Mouse (Mus musculus) olfactory bulb, adult 2 months (tissue): Measurements from ENCODE around the gene Rsc1a1.

Experiments
- CTCF ChIP-seq: fragments of 200-500 bp; IDR thresholded peaks from 2 replicates; pipeline ENCODE4 v1.5.1; 2012; ENCODE audit warnings: low read depth, mild to moderate bottlenecking, low read length, moderate library complexity; ENCODE audit not compliant: insufficient read depth
- POLR2A ChIP-seq: fragments of 200-500 bp; IDR thresholded peaks from 2 replicates; pipeline ENCODE4 v1.6.1; 2012; ENCODE audit warnings: mild to moderate bottlenecking, low read depth, low read length, moderate library complexity; ENCODE audit not compliant: insufficient read depth

DNA sequence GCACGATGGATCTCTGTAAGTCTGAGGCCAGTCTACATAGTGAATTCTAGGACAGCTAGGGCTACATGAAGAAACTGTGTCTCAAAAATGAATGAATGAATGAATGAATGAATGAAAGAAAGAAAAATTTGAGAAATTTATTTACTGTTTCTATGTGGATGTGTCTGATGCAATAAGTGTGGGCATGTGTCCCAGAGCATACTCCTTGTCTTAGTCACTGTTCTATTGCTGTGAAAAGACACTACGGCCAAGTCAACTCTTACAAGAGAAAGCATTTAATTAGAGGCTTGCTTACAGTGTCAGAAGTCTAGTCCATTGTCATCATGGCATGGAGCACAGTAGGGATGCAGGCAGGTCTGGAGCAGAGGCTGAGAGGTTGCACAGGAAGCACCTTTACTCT is 23.6 kb upstream of the Rsc1a1 start:
- TF ChIP-seq CTCF (no peak), POLR2A (no peak)
